Mouse (Mus musculus) spleen, adult 2 months (tissue): ENCODE data around the gene Clca2. TPM values are rescaled to one million over a fixed set of nuclear protein-coding genes. Genes with fewer than 3 reads are reported as not detected.

Source experiments
- DNase-seq, 2 experiments: peaks; one replicate each; pipeline versions ENCODE4 v3.0.0 to v3.0.0-alpha.2; 2012 to 2021; ENCODE audit warnings: low spot score in 2 of 2, low read depth in 1 of 2
- H3K27ac ChIP-seq: fragments of 200-500 bp; 2 replicates; pipeline ENCODE4 v1.5.1; 2012; ENCODE audit warnings: low read length, inconsistent platforms; ENCODE audit not compliant: insufficient read depth
- H3K27me3 ChIP-seq: fragments of 200-500 bp; 2 replicates; pipeline ENCODE4 v1.6.1; 2012; ENCODE audit warnings: mild to moderate bottlenecking, moderate library complexity, low read length, inconsistent platforms; ENCODE audit not compliant: control insufficient read depth, insufficient read depth
- H3K36me3 ChIP-seq: fragments of 200-500 bp; 2 replicates; pipeline ENCODE4 v1.6.1; 2012; ENCODE audit warnings: mild to moderate bottlenecking, low read length, inconsistent platforms; ENCODE audit not compliant: control insufficient read depth, insufficient read depth
- H3K4me1 ChIP-seq: fragments of 200-500 bp; 2 replicates; pipeline ENCODE4 v1.6.1; 2011; ENCODE audit warnings: inconsistent platforms; ENCODE audit not compliant: control insufficient read depth, insufficient read depth, insufficient read length
- H3K4me3 ChIP-seq: fragments of 200-500 bp; 2 replicates; pipeline ENCODE4 v1.5.1; 2011; ENCODE audit warnings: mild to moderate bottlenecking, inconsistent platforms; ENCODE audit not compliant: insufficient read depth, insufficient read length; ENCODE audit errors: extremely low read depth
- CTCF ChIP-seq: fragments of 200-500 bp; IDR thresholded peaks from 2 replicates; pipeline ENCODE4 v1.5.1; 2011; ENCODE audit warnings: mild to moderate bottlenecking, inconsistent platforms; ENCODE audit not compliant: insufficient read depth, insufficient read length, insufficient replicate concordance; ENCODE audit errors: extremely low read depth
- POLR2A ChIP-seq: fragments of 200-500 bp; IDR thresholded peaks from 2 replicates; pipeline ENCODE4 v1.6.1; 2011; ENCODE audit warnings: low read depth, low read length, inconsistent platforms
- WGBS: fragments of 180-500 bp; shearing (Covaris S2); methylation state at CpG from one replicate; pipeline ENCODE4 v1.1.7; 2018; 5-methylcytosine and 5-hydroxymethylcytosine counted together
- polyA plus RNA-seq: library from polyadenylated mRNA; depleted of rRNA; stranded (reverse); fragments of >200 nt; gene quantifications from 2 replicates; pipeline ENCODE4 v1.2.3, GENCODE M21; 2012; rRNA removed

Gene Clca2
- 0.13 and 0.14 TPM in 2 replicates for polyA plus RNA-seq

DNA sequence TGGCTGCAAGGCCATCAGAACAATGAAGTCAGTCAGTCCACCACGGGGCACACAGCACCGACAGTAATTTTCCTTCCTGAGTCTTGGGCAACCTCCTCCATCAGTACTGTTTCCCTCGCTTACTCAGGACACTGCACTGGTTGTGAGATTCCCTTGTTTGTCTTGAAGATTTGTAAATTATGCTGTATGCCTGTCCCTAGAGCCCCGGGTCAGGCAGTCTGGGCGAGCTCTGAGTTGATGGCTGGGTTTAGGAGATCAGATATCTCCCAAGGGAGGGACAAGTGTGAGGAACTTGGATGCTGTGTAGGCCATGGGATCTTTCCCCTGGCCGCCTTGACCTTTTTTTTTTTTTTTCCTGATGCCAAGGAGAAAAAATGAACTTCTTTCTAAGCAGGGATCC is at the start of gene Clca2:
Gene Clca2, minus strand, starts transcription at position 153 of the 400 bp plus-strand sequence.
- Histone ChIP-seq H3K36me3 (no peaks in the 10 kb centered on the region), H3K4me3 (no peak within 1 kb of the TSS), H3K27me3 (no peaks in the 10 kb centered on the region), H3K4me1 (no peaks in the 10 kb centered on the region), H3K27ac (no peak within 1 kb of the TSS)
- WGBS: 62% methylated on average over 6 of the region's 6 CpGs
- TF ChIP-seq CTCF: no peak
- no peak for TF ChIP-seq POLR2A
- no peak for DNase-seq

DNA sequence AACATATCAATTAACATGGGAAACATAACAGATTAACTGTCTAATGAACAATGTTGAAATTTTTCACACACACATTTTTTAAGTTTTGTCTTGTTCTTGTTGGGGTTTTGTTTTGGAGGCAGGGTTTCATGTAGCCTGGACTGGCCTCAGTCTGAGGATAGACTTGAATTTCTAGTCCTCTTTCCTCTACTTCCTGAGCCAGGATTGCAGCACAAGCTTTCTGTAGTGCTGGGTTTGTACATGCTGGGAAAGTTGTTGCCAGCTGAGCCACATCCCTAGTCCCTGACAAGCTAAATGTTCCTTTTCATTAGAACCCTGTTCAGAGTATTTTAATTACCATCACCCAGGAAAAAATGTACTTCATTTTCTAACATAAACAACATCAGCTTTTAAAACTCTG is 48.7 kb upstream of the Clca2 start:
- H3K27me3 ChIP-seq: no peaks in the 10 kb centered on the region
- H3K27ac ChIP-seq: no peak overlapping the region
- TF ChIP-seq POLR2A: no peak
- TF ChIP-seq CTCF: no peak
- H3K4me3 ChIP-seq: no peak overlapping the region
- DNase-seq: no peak
- 0 out of 2 replicates have a peak, but pooled peaks cover 1% of the 10 kb centered on the region for H3K36me3 ChIP-seq
- no peaks in the 10 kb centered on the region for H3K4me1 ChIP-seq

DNA sequence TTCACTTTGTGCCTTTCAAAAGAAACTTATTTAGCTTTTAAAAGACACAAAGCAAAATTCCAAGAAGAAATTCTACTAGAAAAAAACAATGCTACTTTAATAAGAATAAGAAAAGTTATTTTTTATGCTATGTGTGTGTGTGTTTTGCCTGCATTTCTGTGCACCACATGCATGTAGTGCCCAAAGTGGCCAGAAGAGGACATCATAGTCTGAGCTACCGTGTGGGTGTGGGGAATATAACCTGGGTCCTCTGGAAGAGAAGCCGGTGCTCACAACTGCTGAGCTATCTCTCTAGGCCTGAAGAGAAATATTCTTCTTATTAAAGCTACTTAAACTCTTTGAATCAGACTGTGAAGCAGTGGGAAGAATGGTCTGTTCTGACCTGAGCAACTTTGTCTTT is 48.2 kb upstream of the Clca2 start:
- Histone ChIP-seq H3K36me3 (0 out of 2 replicates have a peak, but pooled peaks cover 1% of the 10 kb centered on the region), H3K4me3 (no peak overlapping the region), H3K27me3 (no peaks in the 10 kb centered on the region), H3K27ac (no peak overlapping the region), H3K4me1 (no peaks in the 10 kb centered on the region)
- no peak for DNase-seq
- TF ChIP-seq CTCF (no peak), POLR2A (no peak)
- WGBS: 90% methylated on average over 2 of the region's 2 CpGs

DNA sequence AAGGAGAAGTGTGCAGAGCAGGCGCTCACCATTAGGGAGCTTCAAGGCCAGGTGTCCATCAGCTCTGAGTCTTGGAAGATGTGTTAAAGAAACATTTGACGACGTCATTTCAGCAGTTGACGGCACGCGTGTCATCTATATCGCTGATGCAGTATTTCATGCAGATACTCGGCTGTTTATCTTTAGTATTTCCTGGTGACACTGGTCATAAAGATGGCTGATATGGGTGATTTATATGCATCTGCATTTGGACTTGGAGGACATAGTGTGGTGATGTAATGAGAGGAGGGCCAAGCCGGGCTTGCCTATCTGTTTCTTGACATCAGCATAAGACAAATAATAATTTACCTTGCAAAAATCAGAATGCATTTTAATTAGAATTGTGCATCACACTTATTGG is 47.6 kb upstream of the Clca2 start:
- Histone ChIP-seq H3K27ac (no peak overlapping the region), H3K4me3 (no peak overlapping the region), H3K4me1 (no peaks in the 10 kb centered on the region), H3K27me3 (no peaks in the 10 kb centered on the region), H3K36me3 (0 out of 2 replicates have a peak, but pooled peaks cover 1% of the 10 kb centered on the region)
- WGBS: 95% methylated on average over 9 of the region's 9 CpGs
- no peak for DNase-seq
- no peak for TF ChIP-seq CTCF
- TF ChIP-seq POLR2A: no peak

DNA sequence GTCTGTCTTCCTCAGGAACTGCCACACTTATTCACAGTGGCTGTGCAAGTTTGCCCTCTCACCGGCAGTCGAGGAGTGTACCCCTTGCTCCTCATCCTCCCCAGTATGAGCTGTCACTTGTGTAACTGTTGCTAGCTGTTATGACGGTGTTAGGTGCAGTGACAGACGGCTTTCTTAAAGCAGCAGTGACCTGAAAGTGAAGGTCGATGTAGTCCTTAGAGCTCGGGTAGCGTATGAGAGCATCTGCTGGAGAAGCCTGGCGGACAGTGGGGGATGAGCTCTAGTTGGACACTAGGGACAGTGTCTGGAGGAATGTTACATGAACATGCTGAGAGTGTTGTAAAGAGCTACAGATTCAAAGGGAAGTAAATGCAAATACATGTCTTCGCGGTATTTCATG is 44.6 kb upstream of the Clca2 start:
- no peak overlapping the region for H3K4me3 ChIP-seq
- no peak for DNase-seq
- no peak for TF ChIP-seq CTCF
- no peak for TF ChIP-seq POLR2A
- H3K36me3 ChIP-seq: no peaks in the 10 kb centered on the region
- no peaks in the 10 kb centered on the region for H3K4me1 ChIP-seq
- H3K27me3 ChIP-seq: no peaks in the 10 kb centered on the region
- WGBS: 93% methylated on average over 10 of the region's 10 CpGs
- no peak overlapping the region for H3K27ac ChIP-seq

DNA sequence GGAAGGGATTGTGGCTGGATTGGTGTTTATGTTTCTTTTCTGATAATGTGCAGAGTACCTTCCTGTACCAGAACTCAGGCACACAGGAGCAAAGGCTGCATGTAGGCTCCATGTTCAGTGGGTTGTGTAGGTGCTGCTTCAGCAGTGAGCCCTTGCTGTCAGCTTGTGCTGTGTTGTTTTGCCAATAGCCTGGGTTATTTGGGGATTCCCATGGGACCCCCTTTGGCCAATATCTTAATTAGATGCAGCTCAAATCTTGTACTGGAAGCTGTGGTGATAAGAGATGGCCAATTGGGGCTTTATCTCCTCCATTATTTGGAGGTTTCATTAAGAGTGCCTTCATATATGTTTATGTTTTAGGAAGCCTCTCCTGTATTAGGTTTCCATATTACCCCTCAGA is 43.7 kb upstream of the Clca2 start:
- Histone ChIP-seq H3K27ac (no peak overlapping the region), H3K27me3 (no peaks in the 10 kb centered on the region), H3K36me3 (no peaks in the 10 kb centered on the region), H3K4me1 (no peaks in the 10 kb centered on the region), H3K4me3 (no peak overlapping the region)
- no peak for DNase-seq
- TF ChIP-seq CTCF (no peak), POLR2A (no peak)

DNA sequence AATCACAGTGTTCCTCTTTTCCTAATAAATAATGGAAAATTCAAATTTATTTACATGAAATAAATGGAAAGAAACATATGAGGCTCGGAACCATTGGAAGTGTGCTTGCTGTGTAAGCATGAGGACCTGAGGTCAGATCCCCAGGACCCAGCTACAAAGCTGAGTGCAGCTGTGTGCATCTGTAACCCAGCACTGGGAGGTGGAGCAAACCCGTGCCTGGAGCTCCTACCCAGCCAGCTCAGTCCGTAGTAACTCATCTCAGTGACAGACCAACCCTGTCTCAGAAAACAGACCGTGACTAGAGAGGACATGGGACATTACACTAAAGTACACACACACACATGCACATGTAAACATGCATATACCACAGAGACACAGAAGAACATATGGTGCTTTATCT is 41.0 kb upstream of the Clca2 start:
- H3K4me1 ChIP-seq: no peaks in the 10 kb centered on the region
- TF ChIP-seq CTCF: no peak
- no peak for TF ChIP-seq POLR2A
- DNase-seq: no peak
- H3K36me3 ChIP-seq: no peaks in the 10 kb centered on the region
- WGBS: 92% methylated on average over 4 of the region's 4 CpGs
- no peak overlapping the region for H3K27ac ChIP-seq
- H3K4me3 ChIP-seq: no peak overlapping the region
- H3K27me3 ChIP-seq: no peaks in the 10 kb centered on the region
